Comparison of ENCODE assay signal across 25 mouse cellular contexts in genomic region chr4:40327161-40327560, GRCm38 (mm10).
"Had no signal": no experiment of that assay in that cellular context is flagged by ENCODE, and none has a peak within 500 bp of the region (broad histone marks: within the 10 kb centered on the region; RNA-seq: fewer than 3 reads in every experiment).

No protein-coding gene starts in this region.

- H3K27ac ChIP-seq: gastrocnemius, adult 2 months; heart, adult 2 months; heart, embryonic 13.5 days; heart, embryonic 15.5 days; hindbrain, embryonic 13.5 days; hindbrain, embryonic 15.5 days; hindbrain, postnatal 0 days; intestine, embryonic 15.5 days; layer of hippocampus, adult 2 months; left cerebral cortex, adult 2 months; limb, embryonic 10.5 days; limb, embryonic 12.5 days; liver, embryonic 12.5 days had no signal

- H3K36me3 ChIP-seq: heart, embryonic 13.5 days; heart, embryonic 15.5 days; hindbrain, embryonic 13.5 days; hindbrain, embryonic 15.5 days; intestine, embryonic 15.5 days; limb, embryonic 10.5 days; limb, embryonic 12.5 days; liver, embryonic 12.5 days had no signal

- ATAC-seq: hindbrain, postnatal 0 days; intestine, embryonic 15.5 days; liver, embryonic 12.5 days had no signal

- DNase-seq: gastrocnemius, adult 2 months; gastrocnemius, postnatal 10 days; gastrocnemius, postnatal 25 days; heart, adult 11 months; heart, adult 2 months; heart, postnatal 14 days; heart, postnatal 4 days; kidney, adult 11 months; kidney, adult 2 months; kidney, adult 9 months; kidney, postnatal 10 days; kidney, postnatal 25 days; kidney, postnatal 4 days had no signal

- H3K9ac ChIP-seq: heart, embryonic 13.5 days; heart, embryonic 15.5 days; hindbrain, embryonic 13.5 days; hindbrain, embryonic 15.5 days; intestine, embryonic 15.5 days; limb, embryonic 12.5 days; liver, embryonic 12.5 days had no signal

- H3K9me3 ChIP-seq: heart, embryonic 13.5 days; heart, embryonic 15.5 days; hindbrain, embryonic 13.5 days; hindbrain, embryonic 15.5 days; intestine, embryonic 15.5 days; limb, embryonic 10.5 days; limb, embryonic 12.5 days; liver, embryonic 12.5 days had no signal

- H3K27me3 ChIP-seq: heart, embryonic 13.5 days; heart, embryonic 15.5 days; hindbrain, embryonic 13.5 days; hindbrain, embryonic 15.5 days; intestine, embryonic 15.5 days; limb, embryonic 12.5 days had no signal

- H3K4me2 ChIP-seq: heart, embryonic 11.5 days; heart, embryonic 13.5 days; heart, embryonic 15.5 days; hindbrain, embryonic 13.5 days; hindbrain, embryonic 15.5 days; intestine, embryonic 15.5 days; limb, embryonic 12.5 days; liver, embryonic 12.5 days had no signal

- H3K4me3 ChIP-seq: gastrocnemius, adult 2 months; heart, adult 2 months; heart, embryonic 13.5 days; heart, embryonic 15.5 days; hindbrain, embryonic 13.5 days; hindbrain, embryonic 15.5 days; intestine, embryonic 15.5 days; layer of hippocampus, adult 2 months; left cerebral cortex, adult 2 months; limb, embryonic 10.5 days; limb, embryonic 12.5 days; liver, embryonic 12.5 days had no signal

- H3K4me1 ChIP-seq: hindbrain, embryonic 13.5 days; hindbrain, embryonic 15.5 days; intestine, embryonic 15.5 days; limb, embryonic 10.5 days; limb, embryonic 12.5 days had no signal
